Mouse (Mus musculus) gastrocnemius, adult 2 months (tissue): ENCODE results near the gene Mex3b. TPM values are rescaled to one million over a fixed set of nuclear protein-coding genes. Genes with fewer than 3 reads are reported as not detected.
A peak's percentile ranks its signal among the peaks of the same experiment; 100 is the strongest.

Experiments
- DNase-seq: peaks from one replicate; pipeline ENCODE4 v3.0.0; 2022
- H3K27ac ChIP-seq: fragments of 200-600 bp; 2 replicates; pipeline ENCODE4 v1.8.1; 2022; ENCODE audit warnings: mild to moderate bottlenecking
- H3K4me3 ChIP-seq: fragments of 200-600 bp; 2 replicates; pipeline ENCODE4 v1.8.1; 2022; ENCODE audit warnings: mild to moderate bottlenecking, moderate library complexity
- CTCF ChIP-seq: fragments of 200-600 bp; IDR thresholded peaks from 2 replicates; pipeline ENCODE4 v1.8.1; 2022; ENCODE audit warnings: antibody characterized with exemption, mild to moderate bottlenecking, moderate library complexity
- intact Hi-C: fragments of 180-260 bp; cut with DNase I; formaldehyde crosslinking; loops from one replicate; pipeline ENCODE4 v1.15.1; 2025
- total RNA-seq, 2 experiments: library from RNA; stranded (reverse); gene quantifications; 2 replicates each; pipeline ENCODE4 v1.2.3; 2021

Gene Mex3b
- total RNA-seq, 2 experiments from 2014 or later: 0.43 to 0.59 TPM

DNA sequence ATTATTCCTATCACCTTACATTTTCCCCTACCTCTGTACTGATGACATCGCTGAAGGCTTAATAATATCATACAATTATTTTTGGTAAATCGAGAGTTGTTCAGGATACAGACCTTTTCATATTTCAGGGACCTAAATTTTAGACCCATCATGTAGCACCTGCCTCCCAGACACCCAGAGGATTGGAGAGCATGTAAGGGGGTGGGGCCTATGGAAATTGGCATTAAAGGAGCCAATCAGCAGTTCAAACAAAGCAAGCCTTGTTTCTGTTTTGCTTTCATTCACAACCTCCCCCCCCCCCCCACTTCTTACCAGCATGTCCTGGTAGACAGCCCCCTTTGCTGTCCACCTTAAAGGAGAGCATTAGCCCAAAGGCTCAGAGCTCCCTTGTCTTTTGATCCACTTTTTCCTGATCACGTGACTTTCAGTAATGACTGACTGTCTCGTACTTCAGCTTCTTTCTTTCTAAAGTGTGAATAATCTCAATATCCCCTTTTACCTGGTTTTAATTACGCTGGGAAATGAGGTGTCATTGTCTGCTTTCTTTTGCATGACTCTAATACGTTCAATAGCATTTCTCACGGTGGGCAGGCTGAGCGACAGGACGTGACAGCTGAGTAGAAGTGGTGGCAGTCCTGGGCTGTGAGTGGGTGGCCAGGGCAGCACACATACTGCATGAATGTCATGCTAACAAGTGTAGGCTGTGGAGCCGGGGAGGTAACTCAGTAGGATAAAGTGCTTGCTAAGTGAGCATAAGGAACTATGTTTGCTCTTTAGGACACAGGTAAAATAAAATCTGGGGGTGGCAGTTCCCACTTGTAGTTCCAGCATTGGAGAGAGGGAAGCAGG, 43.6 kb downstream of the Mex3b start:
- no peak for TF ChIP-seq CTCF
- Histone ChIP-seq H3K4me3 (peak overlapping the region; percentile 41), H3K27ac (no peak overlapping the region)
- DNase-seq: no peak
- intact Hi-C loops: no loop called here

- Histone ChIP-seq H3K27ac (no peak overlapping the region), H3K4me3 (no peak overlapping the region)
- intact Hi-C loops: no loop called here
- no peak for DNase-seq
- TF ChIP-seq CTCF: no peak
Observed at GRCm38 (mm10) chr7:82911501-82911900, 44.4 kb downstream of the Mex3b start.

DNA sequence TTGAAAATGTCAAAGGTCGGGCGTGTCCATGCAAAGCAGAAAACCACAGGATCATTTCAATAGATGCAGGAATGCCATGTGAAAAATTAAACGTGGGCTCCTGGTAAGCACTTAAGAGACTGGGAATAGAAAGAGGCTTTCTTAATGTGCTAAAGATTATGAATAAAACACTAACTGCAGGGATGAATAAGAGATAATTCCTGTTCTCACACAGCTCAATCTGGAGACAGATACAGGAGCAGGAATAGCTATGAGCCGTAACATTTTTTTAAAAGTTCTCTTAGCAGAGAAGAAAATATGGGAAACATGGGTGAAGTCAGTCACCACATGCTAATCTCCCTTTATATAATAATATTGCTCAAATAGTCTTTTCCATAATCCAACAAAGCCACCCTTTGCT, 47.2 kb downstream of the Mex3b start:
- H3K27ac ChIP-seq: no peak overlapping the region
- no peak for DNase-seq
- intact Hi-C loops: no loop called here
- no peak overlapping the region for H3K4me3 ChIP-seq
- no peak for TF ChIP-seq CTCF

Other genes starting within 250 kb of the Mex3b start
- gene Saxo2, start 218.8 kb upstream of the Mex3b start, total RNA-seq: 1 to 10 TPM; 2.5 to 3.7 TPM
- 1 to 10 TPM; 6.5 to 8.6 TPM for gene Efl1, start 218.7 kb upstream of the Mex3b start, total RNA-seq